Mouse (Mus musculus) layer of hippocampus, adult 2 months (tissue): ENCODE measurements at regions not wholly inside any gene's neighbourhood (a gene's known extent, or its start where the extent isn't known, plus 50 kb on each side); places are given as distances from the start of the nearest gene placed in this dataset.

ENCODE experiments used
- DNase-seq, 2 experiments: peaks; one replicate each; pipeline ENCODE4 v3.0.0; 2022; ENCODE audit warnings: low spot score in 2 of 2
- H3K27ac ChIP-seq: fragments of 200-600 bp; 2 replicates; pipeline ENCODE4 v1.8.1; 2022
- H3K4me3 ChIP-seq: fragments of 200-600 bp; 2 replicates; pipeline ENCODE4 v1.8.1; 2022; ENCODE audit warnings: mild to moderate bottlenecking
- CTCF ChIP-seq: fragments of 200-600 bp; conservative IDR thresholded peaks from 2 replicates; pipeline ENCODE4 v1.8.1; 2022; ENCODE audit warnings: antibody characterized with exemption, mild to moderate bottlenecking, moderate library complexity
- microRNA-seq, 2 experiments: library from miRNA; unstranded; fragments of <30 nt; microRNA quantifications; one replicate each; pipeline ENCODE4 v1.2.0; 2021

- TF ChIP-seq CTCF = no peak
- DNase-seq = no peak
- Histone ChIP-seq H3K4me3 (peak overlapping the region; percentile 53), H3K27ac (peak overlapping the region; percentile 99)
Measured at GRCm38 (mm10) chr2:30676450-30676832, 81.6 kb downstream of the Cstad start.

GRCm38 (mm10) chr2:30675839-30676238 lies 81.0 kb downstream of the Cstad start:
- no peak for DNase-seq
- H3K27ac ChIP-seq = peak overlapping the region; percentile 99; the same call in 1 of the 2 replicates
- no peak for TF ChIP-seq CTCF
- no peak overlapping the region for H3K4me3 ChIP-seq

DNA sequence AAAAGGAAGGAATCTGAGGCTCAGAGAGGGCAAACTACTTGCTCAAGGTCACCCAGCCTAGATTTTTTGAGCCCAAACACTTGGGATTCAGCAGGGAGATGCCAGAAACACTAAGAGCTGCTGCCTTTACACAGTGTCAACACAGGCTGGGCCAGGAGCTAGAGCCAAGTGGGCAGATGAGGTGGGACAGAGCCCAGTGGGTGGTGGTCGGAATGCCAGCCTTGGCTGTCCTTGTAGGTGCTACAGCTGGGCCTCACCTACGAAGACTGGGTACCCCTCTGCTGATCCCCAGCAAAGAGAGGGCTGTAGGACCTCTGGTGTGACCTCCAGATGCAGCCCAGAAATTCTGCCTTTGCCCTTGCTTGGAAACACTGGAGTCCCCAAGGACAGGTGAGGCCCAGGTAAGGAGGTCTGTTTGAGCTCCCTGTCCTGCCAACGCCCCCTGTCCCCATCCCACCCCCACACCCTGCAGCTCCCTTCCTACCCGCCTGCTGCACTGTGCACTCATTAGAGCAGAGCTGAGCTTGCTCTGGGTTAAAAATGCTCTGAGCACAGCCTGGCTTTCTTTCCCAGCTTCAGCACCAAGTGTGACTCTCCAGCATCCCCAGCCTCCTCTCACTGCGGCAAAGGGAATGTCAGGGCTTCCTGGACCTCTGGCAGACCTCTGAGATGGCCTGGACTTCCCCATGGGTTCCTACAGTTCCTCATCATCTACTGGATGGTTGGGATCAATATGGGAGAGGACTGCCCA lies 76.2 kb downstream of the Cstad start:
- Histone ChIP-seq H3K4me3 (no peak overlapping the region), H3K27ac (peak overlapping the region; percentile 95)
- no peak for DNase-seq
- no peak for TF ChIP-seq CTCF

- H3K27ac ChIP-seq = no peak overlapping the region; the same call in 1 of the 2 replicates
- no peak overlapping the region for H3K4me3 ChIP-seq
- no peak for DNase-seq
- TF ChIP-seq CTCF = no peak
Measured at GRCm38 (mm10) chr2:30667468-30667867, 72.6 kb downstream of the Cstad start.

DNA sequence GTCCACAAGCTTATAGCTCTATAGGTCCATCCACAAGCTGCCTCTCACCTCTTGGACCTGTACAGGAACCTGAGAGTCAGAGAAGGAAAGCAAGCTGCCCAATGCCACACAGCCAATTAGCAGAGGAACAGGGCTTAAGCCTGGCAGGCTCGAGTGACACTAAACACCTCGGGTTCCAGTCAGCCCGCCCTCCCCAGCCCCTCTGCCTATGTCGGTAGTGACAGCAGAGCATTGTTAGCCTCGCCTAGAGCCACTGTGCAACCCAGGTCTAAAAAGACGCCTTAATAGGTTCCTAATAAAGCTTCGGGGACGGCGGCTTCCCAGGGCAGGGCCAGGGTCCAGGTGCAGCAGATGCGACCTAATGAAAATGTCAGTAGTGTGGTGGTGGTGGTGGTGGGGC lies 66.3 kb downstream of the Cstad start:
- DNase-seq = no peak
- no peak for TF ChIP-seq CTCF
- Histone ChIP-seq H3K4me3 (no peak overlapping the region), H3K27ac (peak overlapping the region; percentile 100)

DNA sequence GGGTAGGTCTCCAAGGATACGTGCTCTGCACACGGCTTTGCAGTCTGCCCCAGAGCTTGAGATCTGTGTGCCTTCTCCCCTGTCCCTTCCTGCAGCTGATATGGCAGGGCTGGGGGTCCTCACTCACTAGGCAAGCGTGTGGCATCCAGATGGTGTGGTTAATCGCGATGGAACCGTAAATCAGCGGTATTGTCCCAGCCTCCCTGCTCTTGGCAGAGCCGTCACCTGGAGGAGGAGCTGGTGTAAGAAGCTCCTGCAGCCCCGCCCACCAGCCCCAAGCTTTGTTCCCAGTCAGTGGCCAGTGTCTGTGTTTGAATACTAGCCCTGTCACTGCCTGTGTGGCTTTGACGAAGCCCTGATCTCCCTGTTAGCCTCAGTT lies 65.8 kb downstream of the Cstad start:
- no peak for TF ChIP-seq CTCF
- Histone ChIP-seq H3K4me3 (no peak overlapping the region), H3K27ac (peak overlapping the region; percentile 100)
- DNase-seq = no peak

DNA sequence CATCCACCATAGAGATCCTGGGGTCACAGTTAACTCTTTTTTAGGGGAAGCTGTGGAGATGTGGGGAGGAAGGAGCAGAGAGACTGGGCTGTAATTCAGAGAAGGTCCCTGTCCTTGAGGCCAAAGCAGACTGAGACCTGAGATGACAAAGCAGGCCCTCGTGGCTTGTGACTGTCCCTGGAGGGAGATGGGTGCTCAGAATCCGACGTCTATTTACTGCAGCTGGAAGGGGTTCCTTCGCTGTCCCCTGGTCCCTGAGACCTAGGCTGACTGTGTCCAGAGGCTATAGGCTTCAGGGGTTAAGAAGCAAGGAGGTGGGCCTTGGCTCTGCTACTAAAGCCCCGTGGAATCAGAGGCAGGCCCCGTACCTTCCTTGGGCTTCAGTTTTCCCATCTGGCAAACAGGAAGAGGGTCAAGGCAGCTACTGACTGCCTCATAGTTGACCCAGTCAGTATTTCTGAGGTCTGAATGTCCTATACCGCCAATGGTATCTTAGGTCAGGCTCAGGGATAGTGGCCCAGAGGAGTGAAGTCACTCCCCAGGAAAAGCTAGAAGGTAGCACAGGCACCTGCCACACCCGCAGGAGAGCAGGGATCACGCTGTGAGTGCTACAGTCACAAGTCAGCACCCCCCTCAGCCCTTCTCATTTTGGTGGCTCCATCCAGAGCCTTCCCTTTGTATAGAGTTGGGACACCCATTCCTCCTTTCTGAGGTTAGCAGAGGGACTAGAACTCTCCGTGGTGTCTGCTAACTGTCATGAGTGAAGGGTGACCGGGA lies 65.2 kb downstream of the Cstad start:
- TF ChIP-seq CTCF = no peak
- H3K4me3 ChIP-seq = no peak overlapping the region
- DNase-seq = no peak
- H3K27ac ChIP-seq = peak overlapping the region; percentile 100

DNA sequence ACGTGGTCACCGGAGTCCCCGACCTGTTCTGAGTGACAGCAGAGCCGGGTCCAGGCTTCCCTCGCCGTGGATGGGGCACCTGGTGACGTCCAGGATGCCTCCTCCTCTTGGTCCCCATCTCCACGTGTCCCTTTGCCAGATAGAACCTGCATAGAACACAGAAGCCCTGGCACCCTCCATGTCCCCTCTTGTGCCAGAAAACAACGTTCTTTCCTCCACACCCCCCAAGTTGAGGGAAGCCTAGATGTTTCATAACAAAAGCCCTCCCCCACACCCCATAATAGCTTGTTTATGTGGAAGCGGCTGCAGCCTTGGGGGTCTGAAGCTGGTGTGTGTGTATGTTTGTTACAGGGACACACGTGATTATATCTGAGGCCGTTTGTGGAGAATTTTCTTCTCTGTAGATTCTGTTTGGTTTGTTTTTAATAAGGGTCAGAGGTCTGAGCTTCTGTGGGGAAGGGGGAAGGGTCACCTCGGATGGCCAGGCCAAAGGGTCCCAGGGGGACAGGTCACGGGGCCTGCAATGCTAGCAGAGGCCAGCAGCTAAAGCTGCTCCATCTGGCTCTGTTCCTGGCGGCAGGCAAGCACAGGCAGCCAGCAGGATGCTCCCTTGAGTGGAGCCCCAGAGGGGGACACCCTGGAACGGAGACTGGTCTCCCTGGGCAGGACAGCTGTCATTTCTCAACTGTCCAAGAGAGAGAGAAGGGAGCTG lies 64.2 kb downstream of the Cstad start:
- DNase-seq = peak; percentile 75 to 86
- TF ChIP-seq CTCF = peak; percentile 61
- peak overlapping the region; percentile 46 for H3K4me3 ChIP-seq
- peak overlapping the region; percentile 100 for H3K27ac ChIP-seq

Small RNAs in the stretch of these regions (microRNA-seq; reads per million reads assigned to microRNA genes)
- 0 to 0.37 reads per million in 2 experiments for gene Mir3089
